Mouse (Mus musculus) embryonic facial prominence, embryonic 15.5 days (tissue): ENCODE measurements around the gene Gucy2e. TPM values are rescaled to one million over a fixed set of nuclear protein-coding genes. Genes with fewer than 3 reads are reported as not detected.

Experiments used
- ATAC-seq: fragments of 200-750 bp; cut with Nextera tagmentation; 2 replicates; pipeline ENCODE4 v1.8.0; 2017; ENCODE audit warnings: low read depth, moderate TSS enrichment; ENCODE audit not compliant: insufficient number of reproducible peaks, low FRiP score, low TSS enrichment
- H3K27ac ChIP-seq: fragments of 300-500 bp; sonication (generic); replicated peaks from 2 replicates; pipeline ENCODE4 v1.5.1; 2015; ENCODE audit warnings: mild to moderate bottlenecking, inconsistent platforms
- H3K27me3 ChIP-seq: fragments of 300-500 bp; sonication (generic); 2 replicates; pipeline ENCODE4 v1.6.1; 2015; ENCODE audit warnings: inconsistent platforms
- H3K36me3 ChIP-seq: fragments of 300-500 bp; sonication (generic); 2 replicates; pipeline ENCODE4 v1.6.1; 2015; ENCODE audit warnings: mild to moderate bottlenecking, inconsistent platforms
- H3K4me1 ChIP-seq: fragments of 300-500 bp; sonication (generic); 2 replicates; pipeline ENCODE4 v1.6.1; 2015; ENCODE audit warnings: inconsistent platforms
- H3K4me2 ChIP-seq: fragments of 300-500 bp; sonication (generic); replicated peaks from 2 replicates; pipeline ENCODE4 v1.6.1; 2015; ENCODE audit warnings: mild to moderate bottlenecking, inconsistent platforms
- H3K4me3 ChIP-seq: fragments of 300-500 bp; sonication (generic); replicated peaks from 2 replicates; pipeline ENCODE4 v1.5.1; 2015; ENCODE audit warnings: mild to moderate bottlenecking, inconsistent platforms
- H3K9ac ChIP-seq: fragments of 300-500 bp; sonication (generic); 2 replicates; pipeline ENCODE4 v1.6.1; 2015; ENCODE audit warnings: inconsistent platforms
- H3K9me3 ChIP-seq: fragments of 300-500 bp; sonication (generic); replicated peaks from 2 replicates; pipeline ENCODE4 v1.6.1; 2016; ENCODE audit warnings: inconsistent platforms
- WGBS: fragments of 180-500 bp; shearing (Covaris S2); methylation state at CpG from one replicate; pipeline ENCODE4 v1.1.7; 2015; 5-methylcytosine and 5-hydroxymethylcytosine counted together
- polyA plus RNA-seq: library from polyadenylated mRNA; unstranded; fragments of >200 nt; fragmentation: Nextera tagmentation; extraction: Ambion mirVana; gene quantifications from 2 replicates; pipeline ENCODE4 v1.2.1, GENCODE M21; 2015

Gene Gucy2e
- polyA plus RNA-seq, 1 experiment from 2014 or later, result 0.53 TPM

GRCm38 (mm10) chr11:69236061-69236925 is 543 bp downstream of the Gucy2e start:
- ATAC-seq, result peak; percentile 31; the same call in 1 of the 2 replicates
- H3K27ac ChIP-seq, result peak overlapping the region; percentile 80
- no peaks in the 10 kb centered on the region for H3K9me3 ChIP-seq
- no peaks in the 10 kb centered on the region for H3K36me3 ChIP-seq
- peaks cover 28% of the 10 kb centered on the region for H3K27me3 ChIP-seq
- H3K4me2 ChIP-seq, result peak overlapping the region; percentile 72
- 5% methylated on average over 51 of the region's 51 CpGs for WGBS
- peaks cover 22% of the 10 kb centered on the region for H3K4me1 ChIP-seq
- H3K9ac ChIP-seq, result peak overlapping the region; percentile 41
- H3K4me3 ChIP-seq, result peak overlapping the region; percentile 46

GRCm38 (mm10) chr11:69235285-69236060 is 1.4 kb downstream of the Gucy2e start:
- H3K4me1 ChIP-seq, result peaks cover 22% of the 10 kb centered on the region
- no peaks in the 10 kb centered on the region for H3K36me3 ChIP-seq
- no peaks in the 10 kb centered on the region for H3K9me3 ChIP-seq
- peak overlapping the region; percentile 41 for H3K9ac ChIP-seq
- peaks cover 28% of the 10 kb centered on the region for H3K27me3 ChIP-seq
- 3% methylated on average over 33 of the region's 33 CpGs for WGBS
- peak; percentile 88 for ATAC-seq
- peak overlapping the region; percentile 80 for H3K27ac ChIP-seq
- H3K4me3 ChIP-seq, result peak overlapping the region; percentile 46
- peak overlapping the region; percentile 72 for H3K4me2 ChIP-seq

- Histone ChIP-seq H3K4me3 (no peak overlapping the region), H3K9ac (no peak overlapping the region), H3K4me1 (peaks cover 22% of the 10 kb centered on the region), H3K27ac (no peak overlapping the region), H3K4me2 (no peak overlapping the region), H3K27me3 (peaks cover 26% of the 10 kb centered on the region), H3K9me3 (no peaks in the 10 kb centered on the region), H3K36me3 (no peaks in the 10 kb centered on the region)
- no peak for ATAC-seq
- WGBS, result 27% methylated on average over 2 of the region's 2 CpGs
Observed at GRCm38 (mm10) chr11:69233141-69233540, 3.7 kb downstream of the Gucy2e start.

GRCm38 (mm10) chr11:69230420-69230819 is 6.4 kb downstream of the Gucy2e start:
- no peak overlapping the region for H3K27ac ChIP-seq
- no peak for ATAC-seq

GRCm38 (mm10) chr11:69225715-69226114 is 11.1 kb downstream of the Gucy2e start:
- no peak overlapping the region for H3K9ac ChIP-seq
- H3K9me3 ChIP-seq, result no peaks in the 10 kb centered on the region
- no peaks in the 10 kb centered on the region for H3K36me3 ChIP-seq
- 0 out of 2 replicates have a peak, but pooled peaks cover 6% of the 10 kb centered on the region for H3K4me1 ChIP-seq
- H3K27ac ChIP-seq, result peak overlapping the region; percentile 79; the same call in 1 of the 2 replicates
- ATAC-seq, result peak; percentile 58; the same call in 1 of the 2 replicates
- H3K4me3 ChIP-seq, result no peak overlapping the region
- H3K4me2 ChIP-seq, result no peak overlapping the region
- 48% methylated on average over 1 of the region's 1 CpGs for WGBS
- H3K27me3 ChIP-seq, result no peaks in the 10 kb centered on the region

More at GRCm38 (mm10) chr11:69230420-69230819, 6.4 kb downstream of the Gucy2e start:
- Histone ChIP-seq H3K4me1 (peaks cover 13% of the 10 kb centered on the region), H3K9ac (no peak overlapping the region), H3K4me2 (no peak overlapping the region), H3K4me3 (no peak overlapping the region), H3K9me3 (no peaks in the 10 kb centered on the region), H3K36me3 (no peaks in the 10 kb centered on the region), H3K27me3 (peaks cover 5% of the 10 kb centered on the region; the same call in 1 of the 2 replicates)
- 67% methylated on average over 4 of the region's 4 CpGs for WGBS

GRCm38 (mm10) chr11:69223101-69223500 is 13.7 kb downstream of the Gucy2e start:
- Histone ChIP-seq H3K27ac (no peak overlapping the region), H3K4me2 (no peak overlapping the region), H3K36me3 (no peaks in the 10 kb centered on the region), H3K4me3 (no peak overlapping the region), H3K9me3 (no peaks in the 10 kb centered on the region), H3K9ac (no peak overlapping the region), H3K4me1 (0 out of 2 replicates have a peak, but pooled peaks cover 6% of the 10 kb centered on the region), H3K27me3 (no peaks in the 10 kb centered on the region)
- no peak for ATAC-seq
- WGBS, result 79% methylated on average over 4 of the region's 4 CpGs

- 68% methylated on average over 4 of the region's 4 CpGs for WGBS
- Histone ChIP-seq H3K4me3 (no peak overlapping the region), H3K27ac (no peak overlapping the region), H3K4me1 (0 out of 2 replicates have a peak, but pooled peaks cover 2% of the 10 kb centered on the region), H3K27me3 (no peaks in the 10 kb centered on the region), H3K36me3 (no peaks in the 10 kb centered on the region), H3K4me2 (no peak overlapping the region), H3K9me3 (no peaks in the 10 kb centered on the region), H3K9ac (no peak overlapping the region)
- no peak for ATAC-seq
Observed at GRCm38 (mm10) chr11:69221070-69221469, 15.8 kb downstream of the Gucy2e start.

- no peak overlapping the region for H3K27ac ChIP-seq
- ATAC-seq, result no peak
- H3K4me2 ChIP-seq, result no peak overlapping the region
- WGBS, result 23% methylated on average over 2 of the region's 2 CpGs
- no peaks in the 10 kb centered on the region for H3K4me1 ChIP-seq
- H3K9ac ChIP-seq, result no peak overlapping the region
- H3K4me3 ChIP-seq, result no peak overlapping the region
- H3K27me3 ChIP-seq, result no peaks in the 10 kb centered on the region
- no peaks in the 10 kb centered on the region for H3K36me3 ChIP-seq
- no peaks in the 10 kb centered on the region for H3K9me3 ChIP-seq
Observed at GRCm38 (mm10) chr11:69218661-69219060, 18.2 kb downstream of the Gucy2e start.

GRCm38 (mm10) chr11:69217411-69217810 is 19.4 kb downstream of the Gucy2e start:
- Histone ChIP-seq H3K9ac (no peak overlapping the region), H3K9me3 (no peaks in the 10 kb centered on the region), H3K4me2 (no peak overlapping the region), H3K36me3 (no peaks in the 10 kb centered on the region), H3K4me3 (no peak overlapping the region), H3K27ac (no peak overlapping the region), H3K4me1 (no peaks in the 10 kb centered on the region), H3K27me3 (no peaks in the 10 kb centered on the region)
- no peak for ATAC-seq
- 87% methylated on average over 5 of the region's 5 CpGs for WGBS

GRCm38 (mm10) chr11:69211431-69211830 is 25.4 kb downstream of the Gucy2e start:
- ATAC-seq, result no peak
- peak overlapping the region; percentile 27 for H3K4me2 ChIP-seq
- H3K27me3 ChIP-seq, result no peaks in the 10 kb centered on the region
- H3K9me3 ChIP-seq, result no peaks in the 10 kb centered on the region
- H3K4me1 ChIP-seq, result no peaks in the 10 kb centered on the region
- no peak overlapping the region for H3K27ac ChIP-seq
- peak overlapping the region; percentile 22 for H3K4me3 ChIP-seq
- H3K36me3 ChIP-seq, result no peaks in the 10 kb centered on the region
- H3K9ac ChIP-seq, result no peak overlapping the region
- WGBS, result 18% methylated on average over 2 of the region's 2 CpGs
